Mouse (Mus musculus) kidney, adult 2 months (tissue): Measurements from ENCODE around the gene Ptch1. TPM values are rescaled to one million over a fixed set of nuclear protein-coding genes. Genes with fewer than 3 reads are reported as not detected.
A peak's percentile ranks its signal among the peaks of the same experiment; 100 is the strongest.

Experiments used
- DNase-seq: peaks from one replicate; pipeline ENCODE4 v3.0.0; 2021
- H3K27ac ChIP-seq: fragments of 200-500 bp; 2 replicates; pipeline ENCODE4 v1.5.1; 2012; ENCODE audit warnings: low read depth, low read length, control low read depth, inconsistent platforms; ENCODE audit not compliant: insufficient read depth
- H3K27me3 ChIP-seq: fragments of 200-500 bp; replicated peaks from 2 replicates; pipeline ENCODE4 v1.6.1; 2012; ENCODE audit warnings: mild to moderate bottlenecking, moderate library complexity, low read length, inconsistent platforms; ENCODE audit not compliant: control insufficient read depth, insufficient read depth
- H3K36me3 ChIP-seq: fragments of 200-500 bp; 2 replicates; pipeline ENCODE4 v1.6.1; 2012; ENCODE audit warnings: mild to moderate bottlenecking, moderate library complexity, low read length, inconsistent platforms; ENCODE audit not compliant: control insufficient read depth, insufficient read depth
- H3K4me1 ChIP-seq: fragments of 200-500 bp; 2 replicates; pipeline ENCODE4 v1.6.1; 2011; ENCODE audit warnings: low read length; ENCODE audit not compliant: control insufficient read depth, insufficient read depth
- H3K4me3 ChIP-seq: fragments of 200-500 bp; 2 replicates; pipeline ENCODE4 v1.5.1; 2011; ENCODE audit warnings: mild to moderate bottlenecking, low read depth, low read length, control low read depth; ENCODE audit not compliant: insufficient read depth
- CTCF ChIP-seq: fragments of 200-500 bp; conservative IDR thresholded peaks from 2 replicates; pipeline ENCODE4 v1.5.1; 2011; ENCODE audit warnings: low read depth, mild to moderate bottlenecking, control low read depth, low read length, moderate library complexity, mixed read lengths; ENCODE audit not compliant: insufficient read depth, insufficient read length
- POLR2A ChIP-seq: fragments of 200-500 bp; IDR thresholded peaks from one replicate; pipeline ENCODE4 v1.6.1; 2011; ENCODE audit warnings: low read depth, low read length, control low read depth
- WGBS: fragments of 180-500 bp; shearing (Covaris S2); methylation state at CpG from one replicate; pipeline ENCODE4 v1.1.7; 2018; 5-methylcytosine and 5-hydroxymethylcytosine counted together
- polyA plus RNA-seq: library from polyadenylated mRNA; depleted of rRNA; stranded (reverse); fragments of >200 nt; gene quantifications from 2 replicates; pipeline ENCODE4 v1.2.3, GENCODE M21; 2012

Ptch1 gene
- polyA plus RNA-seq, 1 experiment = 17.5 TPM

GRCm38 (mm10) chr13:63568306-63568705 is 5.1 kb downstream of the Ptch1 start:
- no peak for DNase-seq
- Histone ChIP-seq H3K27me3 (peaks cover 3% of the 10 kb centered on the region; the same call in 1 of the 2 replicates), H3K36me3 (no peaks in the 10 kb centered on the region), H3K4me3 (peak overlapping the region; percentile 65), H3K4me1 (peaks cover 2% of the 10 kb centered on the region; the same call in 1 of the 2 replicates), H3K27ac (no peak overlapping the region)
- no peak for TF ChIP-seq POLR2A
- TF ChIP-seq CTCF = no peak
- 4% methylated on average over 14 of the region's 14 CpGs for WGBS

GRCm38 (mm10) chr13:63567677-63568293 is 5.6 kb downstream of the Ptch1 start:
- peak; percentile 98 for DNase-seq
- WGBS = under 1% methylated on average over 62 of the region's 62 CpGs
- H3K4me1 ChIP-seq = peaks cover 2% of the 10 kb centered on the region; the same call in 1 of the 2 replicates
- H3K27ac ChIP-seq = peak overlapping the region; percentile 65
- peaks cover 1% of the 10 kb centered on the region; the same call in 1 of the 2 replicates for H3K27me3 ChIP-seq
- H3K4me3 ChIP-seq = peak overlapping the region; percentile 65
- no peak for TF ChIP-seq POLR2A
- 0 out of 2 replicates have a peak, but pooled peaks have one; percentile 1 for TF ChIP-seq CTCF
- no peaks in the 10 kb centered on the region for H3K36me3 ChIP-seq

- Histone ChIP-seq H3K36me3 (no peaks in the 10 kb centered on the region), H3K27ac (peak overlapping the region; percentile 71), H3K4me1 (peaks cover 5% of the 10 kb centered on the region; the same call in 1 of the 2 replicates), H3K27me3 (0 out of 2 replicates have a peak, but pooled peaks cover 1% of the 10 kb centered on the region), H3K4me3 (peak overlapping the region; percentile 66)
- under 1% methylated on average over 46 of the region's 46 CpGs for WGBS
- peak; percentile 94 for DNase-seq
- TF ChIP-seq CTCF (no peak), POLR2A (no peak)
Observed at GRCm38 (mm10) chr13:63566018-63567015, 7.1 kb downstream of the Ptch1 start.

- H3K4me1 ChIP-seq = peaks cover 5% of the 10 kb centered on the region; the same call in 1 of the 2 replicates
- peak overlapping the region; percentile 80 for H3K27ac ChIP-seq
- H3K4me3 ChIP-seq = peak overlapping the region; percentile 66
- 0 out of 2 replicates have a peak, but pooled peaks cover under 1% of the 10 kb centered on the region for H3K27me3 ChIP-seq
- TF ChIP-seq POLR2A (no peak), CTCF (no peak)
- under 1% methylated on average over 96 of the region's 99 CpGs for WGBS
- no peak for DNase-seq
- H3K36me3 ChIP-seq = no peaks in the 10 kb centered on the region
Observed at GRCm38 (mm10) chr13:63565320-63566017, 7.9 kb downstream of the Ptch1 start.

- Histone ChIP-seq H3K36me3 (no peaks in the 10 kb centered on the region), H3K27me3 (no peaks in the 10 kb centered on the region), H3K27ac (peak overlapping the region; percentile 80), H3K4me1 (peaks cover 5% of the 10 kb centered on the region; the same call in 1 of the 2 replicates), H3K4me3 (peak overlapping the region; percentile 66)
- WGBS = under 1% methylated on average over 36 of the region's 36 CpGs
- peak; percentile 95 for DNase-seq
- peak; percentile 90 for TF ChIP-seq POLR2A
- TF ChIP-seq CTCF = no peak
Observed at GRCm38 (mm10) chr13:63564626-63565319, 8.6 kb downstream of the Ptch1 start.
